Mouse (Mus musculus) liver, adult 2 months (tissue): ENCODE results near the gene Sema4a.

Experiments used
- CTCF ChIP-seq: fragments of 200-500 bp; IDR thresholded peaks from 2 replicates; pipeline ENCODE4 v1.5.1; 2011; ENCODE audit warnings: low read depth, low read length, control low read depth
- POLR2A ChIP-seq: fragments of 200-500 bp; IDR thresholded peaks from 2 replicates; pipeline ENCODE4 v1.6.1; 2011; ENCODE audit warnings: low read length, control low read depth; ENCODE audit not compliant: insufficient read depth; ENCODE audit errors: extremely low read depth

DNA sequence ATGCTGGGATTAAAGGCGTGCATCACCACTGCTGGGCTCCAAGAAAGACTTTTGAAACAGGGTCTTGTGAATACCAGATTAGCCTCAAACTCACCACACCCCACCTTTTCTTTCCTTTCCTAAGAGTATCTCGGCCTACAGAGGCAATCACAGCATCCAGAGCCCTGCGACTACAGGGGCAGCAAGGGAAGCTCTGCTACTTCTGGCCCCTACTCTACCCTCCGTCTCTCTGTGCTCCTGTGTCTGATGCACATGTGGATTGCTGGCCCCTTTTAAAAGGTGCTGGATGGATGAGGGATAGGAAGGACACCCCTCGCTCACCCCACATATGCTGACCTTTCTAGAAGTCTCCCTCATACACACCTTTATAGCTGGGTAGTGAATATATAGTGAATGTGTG lies 19.7 kb upstream of the Sema4a start:
- TF ChIP-seq CTCF: no peak
- TF ChIP-seq POLR2A: no peak
